In genomic region chr11:82952612-82953542, GRCm38 (mm10) we compare ENCODE assay signal across 8 mouse cellular contexts. TPM values are rescaled to one million over a fixed set of nuclear protein-coding genes. Genes with fewer than 3 reads are reported as not detected.
A peak's percentile ranks its signal among the peaks of the same experiment; 100 is the strongest.
DNase-seq lines count a peak whose midpoint lies in the region; ATAC-seq and TF ChIP-seq lines count a peak whose summit lies in the region.

No protein-coding gene starts in this region.

- peaks cover 34% of the 10 kb centered on the region for H3K4me1 ChIP-seq in thymus, adult 2 months (replicated peaks; ENCODE audit: control insufficient read depth, insufficient read depth, low read length)
- no peaks in the 10 kb centered on the region for H3K4me1 ChIP-seq in forebrain, embryonic 14.5 days (ENCODE audit: control insufficient read depth, insufficient read depth, low read length)

- no peaks in the 10 kb centered on the region for H3K36me3 ChIP-seq in thymus, adult 2 months (ENCODE audit: control insufficient read depth, insufficient read depth, low read length)
- H3K36me3 ChIP-seq in forebrain, embryonic 14.5 days (ENCODE audit: control insufficient read depth, insufficient read depth, low read length), result no peaks in the 10 kb centered on the region

- peak overlapping the region; percentile 37; the same call in 1 of the 2 replicates for H3K4me3 ChIP-seq in layer of hippocampus, adult 2 months
- H3K4me3 ChIP-seq in thymus, adult 2 months (ENCODE audit: control insufficient read depth, insufficient read depth, low read length), result peak overlapping the region; percentile 57
- H3K4me3 ChIP-seq in forebrain, embryonic 14.5 days (ENCODE audit: low read depth, low read length), result no peak overlapping the region

- 13% methylated on average over 9 of the region's 9 CpGs for WGBS in thymus, adult 2 months
- 70% methylated on average over 9 of the region's 9 CpGs for WGBS in forebrain, embryonic 14.5 days

- no peaks in the 10 kb centered on the region for H3K27me3 ChIP-seq in thymus, adult 2 months (ENCODE audit: control insufficient read depth, insufficient read depth, low read length)
- peaks cover 36% of the 10 kb centered on the region for H3K27me3 ChIP-seq in forebrain, embryonic 14.5 days (replicated peaks; ENCODE audit: control insufficient read depth, insufficient read depth, low read length)

- H3K9me3 ChIP-seq in forebrain, embryonic 14.5 days (replicated peaks; ENCODE audit: control insufficient read depth, low read length), result no peaks in the 10 kb centered on the region

- no peak for TF ChIP-seq POLR2A in thymus, adult 2 months (IDR thresholded peaks at IDR 0.05; ENCODE audit: control insufficient read depth, extremely low read depth, insufficient read depth, low read length, poor library complexity)

- H3K9ac ChIP-seq in forebrain, embryonic 14.5 days (ENCODE audit: low read length), result no peak overlapping the region

- ATAC-seq in forebrain, embryonic 14.5 days, result no peak

- DNase-seq in layer of hippocampus, adult 2 months (ENCODE audit: low spot score in 2 of 2), result no peak
- DNase-seq in layer of hippocampus, adult 8-10 months (ENCODE audit: low spot score in 2 of 2), result no peak
- peak; percentile 78 for DNase-seq in induced T-regulatory cell, adult 2 months (ENCODE audit: low read depth)
- DNase-seq in lung, postnatal 10 days, result peak; percentile 29
- DNase-seq in thymus, adult 2 months, result peak; percentile 67
- no peak for DNase-seq in right cerebral cortex, postnatal 4 days
- DNase-seq in forebrain, embryonic 14.5 days (ENCODE audit: low spot score), result no peak
- DNase-seq in gastrocnemius, postnatal 25 days, result no peak

- no peak overlapping the region; the same call in 1 of the 2 replicates for H3K27ac ChIP-seq in layer of hippocampus, adult 2 months
- peak overlapping the region; percentile 90 for H3K27ac ChIP-seq in thymus, adult 2 months (ENCODE audit: control insufficient read depth, insufficient read depth, low read length)
- no peak overlapping the region for H3K27ac ChIP-seq in forebrain, embryonic 14.5 days (ENCODE audit: low read depth, low read length)

- no peak overlapping the region for H3K4me2 ChIP-seq in forebrain, embryonic 14.5 days (ENCODE audit: low read length)

- no peak for TF ChIP-seq CTCF in layer of hippocampus, adult 2 months (conservative IDR thresholded peaks at IDR 0.05)
- no peak for TF ChIP-seq CTCF in thymus, adult 2 months (IDR thresholded peaks at IDR 0.05; ENCODE audit: borderline replicate concordance, control insufficient read depth, extremely low read depth, insufficient read depth, low read length, poor library complexity)

RNA-seq across cellular contexts. Expression of gene Slfn5, which starts 1.7 kb away (rescaled TPM):
- total RNA-seq in layer of hippocampus, adult 2 months (2021), result 1 to 10 TPM; 2.5 to 4.0 TPM
- 1 to 10 TPM; 4.1 to 6.8 (median 5.0) TPM for total RNA-seq in layer of hippocampus, adult 8-10 months (2022)
- polyA plus RNA-seq in thymus, adult 2 months (2012; rRNA removed), result 7.0 and 8.4 TPM in 2 replicates
- 0.41 and 0.52 TPM in 2 replicates for polyA plus RNA-seq in forebrain, embryonic 14.5 days (2014; fragmentation: Nextera tagmentation; extraction: Ambion mirVana)
- total RNA-seq in gastrocnemius, postnatal 25 days (2021), result 10 to 100 TPM; 18.9 to 27.1 TPM

RNA-seq across cellular contexts. Expression of gene Slfn9, which starts 38.8 kb away (rescaled TPM):
- total RNA-seq in layer of hippocampus, adult 2 months (2021), result under 1 TPM; 0.27 to 0.49 TPM
- 1 to 10 TPM in 2 of 4 experiments, under 1 TPM in 2; 0.23 to 1.7 (median 0.92) TPM for total RNA-seq in layer of hippocampus, adult 8-10 months (2022)
- polyA plus RNA-seq in thymus, adult 2 months (2012; rRNA removed), result 3.3 and 4.1 TPM in 2 replicates
- polyA plus RNA-seq in forebrain, embryonic 14.5 days (2014; fragmentation: Nextera tagmentation; extraction: Ambion mirVana), result 5.1 and 5.9 TPM in 2 replicates
- total RNA-seq in gastrocnemius, postnatal 25 days (2021), result under 1 TPM; 0.20 to 0.59 TPM

RNA-seq across cellular contexts. Expression of gene Unc45b, which starts 42.5 kb away (rescaled TPM):
- total RNA-seq in layer of hippocampus, adult 2 months (2021), result 1 to 10 TPM in 1 of 2 experiments, under 1 TPM in 1; 0.66 to 1.4 TPM
- total RNA-seq in layer of hippocampus, adult 8-10 months (2022), result 1 to 10 TPM; 1.2 to 2.6 (median 1.6) TPM
- polyA plus RNA-seq in thymus, adult 2 months (2012; rRNA removed), result 1.2 and 7.1 TPM in 2 replicates
- polyA plus RNA-seq in forebrain, embryonic 14.5 days (2014; fragmentation: Nextera tagmentation; extraction: Ambion mirVana), result 0.38 and 1.1 TPM in 2 replicates
- total RNA-seq in gastrocnemius, postnatal 25 days (2021), result 100 to 1,000 TPM; 130 to 163 TPM

RNA-seq across cellular contexts. Expression of gene Nle1, which starts 44.7 kb away (rescaled TPM):
- total RNA-seq in layer of hippocampus, adult 2 months (2021), result 10 to 100 TPM; 46.0 to 48.8 TPM
- total RNA-seq in layer of hippocampus, adult 8-10 months (2022), result 10 to 100 TPM; 39.5 to 51.7 (median 46.7) TPM
- 81.4 and 85.8 TPM in 2 replicates for polyA plus RNA-seq in thymus, adult 2 months (2012; rRNA removed)
- polyA plus RNA-seq in forebrain, embryonic 14.5 days (2014; fragmentation: Nextera tagmentation; extraction: Ambion mirVana), result 23.4 and 25.7 TPM in 2 replicates
- total RNA-seq in gastrocnemius, postnatal 25 days (2021), result 10 to 100 TPM; 11.9 to 12.1 TPM

Comparison
In these comparisons a context has a peak if more than half of its experiments do, and no peak if none do; other contexts are left out.
1. DNase-seq: peak in induced T-regulatory cell, adult 2 months (single experiment), lung, postnatal 10 days (single experiment) and thymus, adult 2 months (single experiment); none in layer of hippocampus, adult 2 months (0 of 2), layer of hippocampus, adult 8-10 months (0 of 2), right cerebral cortex, postnatal 4 days (single experiment), forebrain, embryonic 14.5 days (single experiment) and gastrocnemius, postnatal 25 days (single experiment).
2. RNA of gene Unc45b, which starts 42.5 kb away (total RNA-seq): 130 to 163 TPM in gastrocnemius, postnatal 25 days; 1.2 to 2.6 TPM in layer of hippocampus, adult 8-10 months and 0.66 to 1.4 TPM in layer of hippocampus, adult 2 months; every median in the first group is over 10 times any median in the second.